Mouse (Mus musculus) embryo, embryonic 11 days (tissue): ENCODE results near the gene Cit.

Experiments used
- DNase-seq: peaks from one replicate; pipeline ENCODE4 v3.0.0-alpha.2; 2015

The Cit gene

DNA sequence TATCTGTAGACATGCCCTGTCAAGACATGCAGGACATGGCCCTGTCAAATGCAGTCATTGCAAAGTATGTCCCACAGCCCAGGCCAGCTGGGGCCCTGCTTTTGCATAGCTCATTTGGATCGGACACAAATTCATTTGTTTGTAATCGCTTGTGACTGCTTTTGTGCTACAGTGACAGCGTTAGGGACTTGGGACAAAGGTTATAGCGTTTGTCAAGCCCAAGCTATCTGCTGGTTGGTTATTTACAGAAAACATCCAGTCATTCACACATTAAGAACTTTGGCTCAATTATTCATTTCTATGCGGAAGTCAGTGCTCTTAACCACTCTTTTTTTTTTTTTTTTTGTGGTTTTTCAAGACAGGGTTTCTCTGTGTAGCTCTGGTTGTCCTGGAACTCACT lies 207.1 kb downstream of the Cit start:
- DNase-seq = no peak

DNA sequence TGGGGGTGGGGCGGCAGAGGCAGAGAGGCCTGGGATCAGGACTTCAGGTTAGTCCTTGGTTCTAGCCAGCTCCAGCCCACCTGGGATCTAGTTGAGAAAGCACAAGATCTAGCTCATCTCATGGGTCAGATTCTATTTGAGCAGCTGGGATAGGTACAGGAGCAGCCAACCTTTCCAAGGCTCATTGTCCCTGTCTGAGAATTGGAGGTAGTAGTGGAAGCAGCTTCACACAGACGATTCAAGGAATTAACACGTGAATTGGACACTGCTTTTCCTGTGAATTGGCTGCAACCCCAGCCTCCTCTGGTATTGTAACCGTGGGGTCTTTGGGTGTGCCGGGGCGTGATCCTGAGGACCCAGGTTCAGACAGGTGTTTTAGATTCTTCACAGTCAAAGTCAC lies 207.7 kb downstream of the Cit start:
- no peak for DNase-seq
